Mouse (Mus musculus) liver, postnatal 0 days (tissue): ENCODE results near the gene Chtf18. TPM values are rescaled to one million over a fixed set of nuclear protein-coding genes. Genes with fewer than 3 reads are reported as not detected.
"Not testable (repeated sequence)": the region's sequence is repeated elsewhere in the genome, so short reads cannot be mapped to it uniquely, and the experiment has no call there.

ENCODE experiments used
- ATAC-seq: fragments of 200-750 bp; cut with Nextera tagmentation; 2 replicates; pipeline ENCODE4 v1.8.0; 2017; ENCODE audit warnings: mild to moderate bottlenecking, moderate library complexity
- DNase-seq: peaks from one replicate; pipeline ENCODE4 v3.0.0-alpha.2; 2016
- H3K27ac ChIP-seq: fragments of 300-500 bp; sonication (generic); 2 replicates; pipeline ENCODE4 v1.5.1; 2014; ENCODE audit warnings: antibody characterized with exemption, moderate library complexity, mild to moderate bottlenecking, low read depth
- H3K27me3 ChIP-seq: fragments of 300-500 bp; sonication (generic); 2 replicates; pipeline ENCODE4 v1.6.1; 2014; ENCODE audit warnings: low read length, control low read depth, mixed read lengths; ENCODE audit not compliant: insufficient read depth
- H3K36me3 ChIP-seq: fragments of 300-500 bp; sonication (generic); replicated peaks from 2 replicates; pipeline ENCODE4 v1.6.1; 2014; ENCODE audit warnings: mild to moderate bottlenecking, control low read depth, low read length, moderate library complexity, mixed read lengths; ENCODE audit not compliant: insufficient read depth
- H3K4me1 ChIP-seq: fragments of 300-500 bp; sonication (generic); 2 replicates; pipeline ENCODE4 v1.6.1; 2014; ENCODE audit warnings: antibody characterized with exemption, mild to moderate bottlenecking, control low read depth; ENCODE audit not compliant: insufficient read depth
- H3K4me2 ChIP-seq: fragments of 300-500 bp; sonication (generic); 2 replicates; pipeline ENCODE4 v1.6.1; 2014; ENCODE audit warnings: low read depth, mild to moderate bottlenecking, low read length, moderate library complexity, mixed read lengths
- H3K4me3 ChIP-seq: fragments of 300-500 bp; sonication (generic); 2 replicates; pipeline ENCODE4 v1.5.1; 2014; ENCODE audit warnings: low read depth, low read length
- H3K9ac ChIP-seq: fragments of 300-500 bp; sonication (generic); replicated peaks from 2 replicates; pipeline ENCODE4 v1.6.1; 2014; ENCODE audit warnings: mild to moderate bottlenecking, moderate library complexity
- H3K9me3 ChIP-seq: fragments of 300-500 bp; sonication (generic); 2 replicates; pipeline ENCODE4 v1.6.1; 2016; ENCODE audit warnings: mild to moderate bottlenecking, control low read depth, low read length, mixed read lengths
- CTCF ChIP-seq: sonication (generic); IDR thresholded peaks from 2 replicates; pipeline ENCODE4 v1.5.1; 2016; ENCODE audit warnings: antibody characterized with exemption, low read depth
- EP300 ChIP-seq: IDR thresholded peaks from 2 replicates; pipeline ENCODE4 v1.6.1; 2016; ENCODE audit warnings: antibody characterized with exemption, low read depth, mild to moderate bottlenecking
- WGBS: fragments of 180-500 bp; shearing (Covaris S2); extraction: QIAGEN DNeasy Blood & Tissue Kit; methylation state at CpG from one replicate; pipeline ENCODE4 v1.1.7; 2014; ENCODE audit not compliant: insufficient replicate concordance; 5-methylcytosine and 5-hydroxymethylcytosine counted together
- polyA plus RNA-seq: library from polyadenylated mRNA; unstranded; fragments of >200 nt; fragmentation: Nextera tagmentation; extraction: Ambion mirVana; gene quantifications from 2 replicates; pipeline ENCODE4 v1.2.1, GENCODE M21; 2015

Chtf18 gene
- polyA plus RNA-seq, 1 experiment from 2014 or later: 7.4 TPM

DNA sequence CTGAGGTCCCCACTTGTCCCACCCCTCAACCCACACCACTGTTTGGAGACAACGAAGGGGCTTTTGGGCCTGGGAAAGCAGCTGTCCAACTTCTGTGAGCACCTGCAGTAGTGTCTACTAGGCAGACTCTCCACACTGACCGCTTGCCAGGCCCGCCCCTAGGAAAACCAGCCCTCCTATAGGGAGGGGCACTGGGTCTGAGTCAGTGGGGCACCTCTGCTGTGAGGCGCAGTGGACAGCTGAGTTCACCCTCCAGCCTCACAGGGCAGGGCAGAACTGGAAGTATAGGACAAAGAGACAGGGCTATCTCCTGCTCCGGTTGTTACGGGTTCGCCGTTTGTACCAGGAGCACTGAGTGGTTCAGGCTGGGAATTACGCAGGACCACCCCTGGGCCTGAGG, 27.0 kb upstream of the Chtf18 start, which contains the start of gene Msln:
Gene Msln, minus strand, starts transcription at position 138 of the 400 bp plus-strand sequence.
- no peaks in the 10 kb centered on the region for H3K9me3 ChIP-seq
- H3K36me3 ChIP-seq: no peaks in the 10 kb centered on the region
- no peaks in the 10 kb centered on the region for H3K4me1 ChIP-seq
- DNase-seq (no peak), ATAC-seq (no peak)
- H3K9ac ChIP-seq: no peak within 1 kb of the TSS
- H3K4me3 ChIP-seq: no peak within 1 kb of the TSS
- H3K27me3 ChIP-seq: 0 out of 2 replicates have a peak, but pooled peaks cover 3% of the 10 kb centered on the region
- no peak within 1 kb of the TSS for H3K27ac ChIP-seq
- 79% methylated on average over 9 of the region's 9 CpGs for WGBS
- TF ChIP-seq CTCF (no peak), EP300 (no peak)
- H3K4me2 ChIP-seq: no peak within 1 kb of the TSS

DNA sequence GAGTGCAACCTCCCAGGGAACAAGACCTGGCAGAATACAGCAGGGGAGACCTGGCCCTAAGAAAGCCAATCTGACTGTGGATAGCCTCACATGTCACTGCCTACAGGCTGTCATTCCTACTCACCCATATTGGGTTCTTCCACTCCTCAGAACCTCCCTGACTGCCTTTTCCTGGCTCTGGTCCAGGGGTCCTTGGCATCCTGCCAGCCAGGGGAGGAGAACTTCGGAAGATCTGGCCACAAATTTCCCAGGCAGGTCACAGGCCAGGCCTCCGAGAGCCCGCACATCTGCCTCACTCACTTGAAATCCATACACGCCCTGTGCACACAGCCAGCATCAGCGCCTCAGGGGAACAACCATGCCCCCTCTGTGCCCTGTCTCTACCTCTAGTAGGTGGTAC, 24.2 kb upstream of the Chtf18 start:
- Histone ChIP-seq H3K27me3 (no peaks in the 10 kb centered on the region), H3K27ac (no peak overlapping the region), H3K4me2 (no peak overlapping the region), H3K4me3 (no peak overlapping the region), H3K36me3 (no peaks in the 10 kb centered on the region), H3K9ac (no peak overlapping the region), H3K4me1 (no peaks in the 10 kb centered on the region), H3K9me3 (no peaks in the 10 kb centered on the region)
- DNase-seq (peak; percentile 39), ATAC-seq (no peak)
- TF ChIP-seq CTCF (no peak), EP300 (no peak)
- 61% methylated on average over 5 of the region's 5 CpGs for WGBS

GRCm38 (mm10) chr17:25749314-25749713, 22.1 kb upstream of the Chtf18 start:
- no peak for DNase-seq
- Histone ChIP-seq H3K27ac (no peak overlapping the region), H3K4me1 (no peaks in the 10 kb centered on the region), H3K9ac (no peak overlapping the region), H3K36me3 (no peaks in the 10 kb centered on the region), H3K4me3 (no peak overlapping the region), H3K27me3 (no peaks in the 10 kb centered on the region), H3K4me2 (no peak overlapping the region), H3K9me3 (no peaks in the 10 kb centered on the region)
- 64% methylated on average over 6 of the region's 6 CpGs for WGBS
- no peak for ATAC-seq
- TF ChIP-seq EP300 (no peak), CTCF (no peak)

DNA sequence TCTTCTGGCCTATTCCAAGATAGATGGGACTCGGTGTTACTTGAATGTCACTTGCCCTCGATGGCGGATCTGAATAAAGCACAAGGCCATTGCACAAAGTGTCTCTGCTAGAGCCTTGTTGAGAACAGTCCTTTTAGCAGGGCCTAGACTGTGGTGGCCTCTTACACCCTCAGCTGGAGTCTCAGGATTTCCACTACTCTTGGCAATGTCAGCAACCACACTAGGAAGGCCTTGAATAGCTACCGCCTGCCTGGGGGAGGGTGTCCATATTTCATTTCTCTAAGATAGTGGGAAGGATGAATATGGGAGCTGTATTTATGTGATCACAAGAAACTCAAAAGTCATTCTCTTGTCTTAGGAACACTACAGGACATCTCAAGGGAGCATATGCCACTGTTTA, 21.0 kb upstream of the Chtf18 start:
- no peak for DNase-seq
- H3K9ac ChIP-seq: no peak overlapping the region
- no peaks in the 10 kb centered on the region for H3K36me3 ChIP-seq
- no peaks in the 10 kb centered on the region for H3K9me3 ChIP-seq
- WGBS: 84% methylated on average over 4 of the region's 4 CpGs
- H3K4me1 ChIP-seq: no peaks in the 10 kb centered on the region
- H3K4me2 ChIP-seq: no peak overlapping the region
- no peak for ATAC-seq
- H3K4me3 ChIP-seq: no peak overlapping the region
- H3K27ac ChIP-seq: no peak overlapping the region
- no peak for TF ChIP-seq CTCF
- TF ChIP-seq EP300: no peak
- no peaks in the 10 kb centered on the region for H3K27me3 ChIP-seq

- Histone ChIP-seq H3K4me3 (no peak overlapping the region), H3K4me1 (no peaks in the 10 kb centered on the region), H3K27me3 (no peaks in the 10 kb centered on the region), H3K27ac (no peak overlapping the region), H3K4me2 (no peak overlapping the region), H3K9ac (no peak overlapping the region), H3K9me3 (no peaks in the 10 kb centered on the region), H3K36me3 (no peaks in the 10 kb centered on the region)
- ATAC-seq (no peak), DNase-seq (no peak)
- TF ChIP-seq EP300 (no peak), CTCF (no peak)
- 78% methylated on average over 10 of the region's 10 CpGs for WGBS
These were observed 17.1 kb upstream of the Chtf18 start for GRCm38 (mm10) chr17:25744311-25744710.

GRCm38 (mm10) chr17:25743831-25744230, 16.6 kb upstream of the Chtf18 start:
- DNase-seq (no peak), ATAC-seq (no peak)
- WGBS: 76% methylated on average over 9 of the region's 9 CpGs
- no peak overlapping the region for H3K4me2 ChIP-seq
- H3K27ac ChIP-seq: no peak overlapping the region
- TF ChIP-seq CTCF (no peak), EP300 (no peak)
- H3K9ac ChIP-seq: no peak overlapping the region
- H3K36me3 ChIP-seq: no peaks in the 10 kb centered on the region
- H3K4me3 ChIP-seq: no peak overlapping the region
- no peaks in the 10 kb centered on the region for H3K27me3 ChIP-seq
- H3K9me3 ChIP-seq: no peaks in the 10 kb centered on the region
- H3K4me1 ChIP-seq: no peaks in the 10 kb centered on the region

DNA sequence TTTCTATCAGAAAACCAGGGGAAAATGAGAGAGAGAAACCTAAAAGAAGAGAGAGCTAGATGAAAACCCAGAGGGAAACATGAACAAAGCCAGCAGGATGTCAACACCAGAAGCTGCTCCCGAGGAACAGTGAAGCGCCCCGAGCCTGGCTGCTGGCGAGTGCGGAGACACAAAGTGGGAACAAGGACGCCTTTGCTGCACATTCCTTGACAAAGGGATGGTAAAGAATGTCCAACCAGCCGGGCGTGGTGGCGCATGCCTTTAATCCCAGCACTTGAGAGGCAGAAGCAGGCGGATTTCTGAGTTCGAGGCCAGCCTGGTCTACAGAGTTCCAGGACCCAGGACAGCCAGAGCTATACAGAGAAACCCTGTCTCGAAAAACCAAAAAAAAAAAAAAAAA, 14.3 kb upstream of the Chtf18 start:
- DNase-seq: not testable (repeated sequence)
- 67% methylated on average over 12 of the region's 12 CpGs for WGBS

More for the DNA sequence above, 14.3 kb upstream of the Chtf18 start:
- not testable (repeated sequence) for H3K4me2 ChIP-seq, H3K9ac ChIP-seq, H3K36me3 ChIP-seq, H3K27ac ChIP-seq, H3K4me1 ChIP-seq, H3K27me3 ChIP-seq, H3K9me3 ChIP-seq, H3K4me3 ChIP-seq, ATAC-seq
